Mouse (Mus musculus) embryonic facial prominence, embryonic 14.5 days (tissue): Measurements from ENCODE around the gene Mnd1. TPM values are rescaled to one million over a fixed set of nuclear protein-coding genes. Genes with fewer than 3 reads are reported as not detected.
A peak's percentile ranks its signal among the peaks of the same experiment; 100 is the strongest.

ENCODE experiments used
- ATAC-seq: fragments of 200-750 bp; cut with Nextera tagmentation; 2 replicates; pipeline ENCODE4 v1.8.0; 2017; ENCODE audit warnings: low read depth, moderate number of reproducible peaks, moderate TSS enrichment
- DNase-seq: peaks from one replicate; pipeline ENCODE4 v3.0.0-alpha.2; 2015; ENCODE audit warnings: low spot score
- H3K27ac ChIP-seq: fragments of 300-500 bp; sonication (generic); replicated peaks from 2 replicates; pipeline ENCODE4 v1.5.1; 2014; ENCODE audit warnings: low read depth, mild to moderate bottlenecking, low read length, moderate library complexity
- H3K27me3 ChIP-seq: fragments of 300-500 bp; sonication (generic); replicated peaks from 2 replicates; pipeline ENCODE4 v1.6.1; 2014; ENCODE audit warnings: low read length; ENCODE audit not compliant: control insufficient read depth, insufficient read depth
- H3K36me3 ChIP-seq: fragments of 300-500 bp; sonication (generic); 2 replicates; pipeline ENCODE4 v1.6.1; 2014; ENCODE audit warnings: low read length, mixed read lengths; ENCODE audit not compliant: control insufficient read depth, insufficient read depth
- H3K4me1 ChIP-seq: fragments of 300-500 bp; sonication (generic); 2 replicates; pipeline ENCODE4 v1.6.1; 2014; ENCODE audit warnings: antibody characterized with exemption, low read length; ENCODE audit not compliant: control insufficient read depth, insufficient read depth
- H3K4me2 ChIP-seq: fragments of 300-500 bp; sonication (generic); 2 replicates; pipeline ENCODE4 v1.6.1; 2014; ENCODE audit warnings: low read depth, mild to moderate bottlenecking, low read length, moderate library complexity, mixed read lengths
- H3K4me3 ChIP-seq: fragments of 300-500 bp; sonication (generic); 2 replicates; pipeline ENCODE4 v1.5.1; 2014; ENCODE audit warnings: low read depth, mild to moderate bottlenecking, low read length
- H3K9ac ChIP-seq: fragments of 300-500 bp; sonication (generic); 2 replicates; pipeline ENCODE4 v1.6.1; 2014; ENCODE audit warnings: low read depth, mild to moderate bottlenecking, low read length, moderate library complexity, mixed read lengths
- H3K9me3 ChIP-seq: fragments of 300-500 bp; sonication (generic); 2 replicates; pipeline ENCODE4 v1.6.1; 2016; ENCODE audit warnings: low read length; ENCODE audit not compliant: control insufficient read depth
- WGBS: fragments of 180-500 bp; shearing (Covaris S2); extraction: QIAGEN DNeasy Blood & Tissue Kit; methylation state at CpG from one replicate; pipeline ENCODE4 v1.1.7; 2014; 5-methylcytosine and 5-hydroxymethylcytosine counted together
- polyA plus RNA-seq: library from polyadenylated mRNA; unstranded; fragments of >200 nt; fragmentation: Nextera tagmentation; extraction: Ambion mirVana; gene quantifications from 2 replicates; pipeline ENCODE4 v1.2.1, GENCODE M21; 2014

Mnd1 gene
- polyA plus RNA-seq, 1 experiment from 2014 or later = 11.8 TPM

DNA sequence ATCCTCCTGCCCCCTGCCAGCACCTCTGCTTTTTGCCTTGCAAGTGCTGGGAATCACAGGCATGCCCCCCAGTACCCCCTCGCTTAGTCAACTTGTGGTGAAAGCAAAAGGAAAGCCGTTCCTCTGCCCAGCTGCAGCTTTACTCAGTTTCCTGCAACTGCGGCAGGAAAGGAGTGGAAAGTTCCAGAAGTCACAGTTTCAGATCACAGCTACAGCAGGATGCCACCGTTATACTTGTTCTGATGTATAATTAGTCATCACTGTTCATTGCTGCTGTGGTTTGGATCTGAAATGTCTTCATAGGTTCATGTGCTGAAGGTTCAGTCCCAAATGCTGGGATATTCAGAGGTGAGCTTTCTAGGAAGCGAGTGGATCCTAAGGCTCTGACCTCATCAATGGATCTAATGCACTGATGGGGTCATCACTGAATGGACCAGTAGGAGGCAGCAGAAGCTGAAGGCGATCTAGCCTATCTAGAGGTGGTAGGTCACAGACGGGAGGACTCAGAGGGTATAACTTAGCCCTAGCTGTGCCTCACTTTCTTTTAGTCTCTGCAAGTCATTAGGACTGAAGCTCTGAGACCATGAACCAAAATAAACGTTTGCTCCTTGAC, 13.9 kb upstream of the Mnd1 start:
- Histone ChIP-seq H3K27me3 (no peaks in the 10 kb centered on the region), H3K4me2 (no peak overlapping the region), H3K4me3 (no peak overlapping the region), H3K36me3 (peaks cover 38% of the 10 kb centered on the region), H3K4me1 (no peaks in the 10 kb centered on the region), H3K9ac (no peak overlapping the region), H3K9me3 (no peaks in the 10 kb centered on the region), H3K27ac (no peak overlapping the region)
- WGBS = 67% methylated on average over 8 of the region's 8 CpGs
- ATAC-seq (no peak), DNase-seq (no peak)

DNA sequence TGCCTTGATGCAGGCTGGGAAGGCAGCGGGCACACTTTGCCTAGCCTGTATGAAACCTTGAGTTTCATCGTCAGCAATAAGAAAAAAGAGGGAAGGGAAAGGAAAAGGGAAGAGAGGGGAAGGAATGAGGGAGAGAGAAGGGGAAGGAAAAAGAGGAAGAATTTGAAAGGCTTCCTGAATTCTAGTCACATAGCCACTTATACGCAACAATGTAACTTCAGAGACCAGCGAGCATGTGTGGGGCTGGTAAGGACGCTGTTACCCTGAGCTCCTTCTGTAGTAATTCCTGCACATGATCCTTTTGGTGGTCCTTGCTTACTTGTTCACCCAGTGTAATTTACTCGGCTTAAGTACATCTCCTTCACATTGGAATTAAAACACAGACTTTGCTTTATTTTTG, 13.4 kb upstream of the Mnd1 start:
- Histone ChIP-seq H3K4me2 (no peak overlapping the region), H3K27me3 (no peaks in the 10 kb centered on the region), H3K9me3 (no peaks in the 10 kb centered on the region), H3K4me3 (no peak overlapping the region), H3K36me3 (peaks cover 43% of the 10 kb centered on the region), H3K4me1 (no peaks in the 10 kb centered on the region), H3K9ac (no peak overlapping the region), H3K27ac (no peak overlapping the region)
- DNase-seq = no peak
- ATAC-seq = no peak
- 86% methylated on average over 6 of the region's 6 CpGs for WGBS

GRCm38 (mm10) chr3:84166073-84166472, 10.5 kb upstream of the Mnd1 start:
- Histone ChIP-seq H3K9me3 (no peaks in the 10 kb centered on the region), H3K27me3 (no peaks in the 10 kb centered on the region), H3K36me3 (peaks cover 36% of the 10 kb centered on the region), H3K9ac (no peak overlapping the region), H3K4me1 (no peaks in the 10 kb centered on the region), H3K4me3 (no peak overlapping the region), H3K27ac (no peak overlapping the region), H3K4me2 (no peak overlapping the region)
- ATAC-seq (no peak), DNase-seq (no peak)
- 93% methylated on average over 5 of the region's 5 CpGs for WGBS

DNA sequence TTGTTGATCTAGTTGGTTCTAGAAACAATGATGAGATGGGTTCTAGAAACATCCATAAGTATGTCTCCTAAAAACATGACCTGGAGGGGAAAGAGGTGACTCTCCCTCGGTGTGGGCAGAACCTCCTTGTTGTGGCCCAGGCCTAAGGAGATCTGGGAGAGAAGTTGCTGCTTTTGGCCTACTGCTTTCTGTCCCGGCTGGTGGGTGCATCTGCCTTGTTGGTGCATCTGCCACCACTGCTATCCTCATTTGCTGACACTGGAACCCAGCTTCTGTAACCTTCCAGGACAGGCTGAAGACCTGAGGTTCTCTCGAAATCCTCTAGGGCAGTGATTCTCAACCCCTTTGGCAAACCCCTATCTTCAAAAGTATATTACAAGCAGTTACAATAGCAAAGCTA, 9.8 kb upstream of the Mnd1 start:
- Histone ChIP-seq H3K27me3 (no peaks in the 10 kb centered on the region), H3K36me3 (peaks cover 35% of the 10 kb centered on the region), H3K27ac (no peak overlapping the region), H3K9me3 (no peaks in the 10 kb centered on the region), H3K4me1 (no peaks in the 10 kb centered on the region), H3K9ac (no peak overlapping the region), H3K4me3 (no peak overlapping the region), H3K4me2 (no peak overlapping the region)
- ATAC-seq (no peak), DNase-seq (no peak)
- 85% methylated on average over 3 of the region's 3 CpGs for WGBS

DNA sequence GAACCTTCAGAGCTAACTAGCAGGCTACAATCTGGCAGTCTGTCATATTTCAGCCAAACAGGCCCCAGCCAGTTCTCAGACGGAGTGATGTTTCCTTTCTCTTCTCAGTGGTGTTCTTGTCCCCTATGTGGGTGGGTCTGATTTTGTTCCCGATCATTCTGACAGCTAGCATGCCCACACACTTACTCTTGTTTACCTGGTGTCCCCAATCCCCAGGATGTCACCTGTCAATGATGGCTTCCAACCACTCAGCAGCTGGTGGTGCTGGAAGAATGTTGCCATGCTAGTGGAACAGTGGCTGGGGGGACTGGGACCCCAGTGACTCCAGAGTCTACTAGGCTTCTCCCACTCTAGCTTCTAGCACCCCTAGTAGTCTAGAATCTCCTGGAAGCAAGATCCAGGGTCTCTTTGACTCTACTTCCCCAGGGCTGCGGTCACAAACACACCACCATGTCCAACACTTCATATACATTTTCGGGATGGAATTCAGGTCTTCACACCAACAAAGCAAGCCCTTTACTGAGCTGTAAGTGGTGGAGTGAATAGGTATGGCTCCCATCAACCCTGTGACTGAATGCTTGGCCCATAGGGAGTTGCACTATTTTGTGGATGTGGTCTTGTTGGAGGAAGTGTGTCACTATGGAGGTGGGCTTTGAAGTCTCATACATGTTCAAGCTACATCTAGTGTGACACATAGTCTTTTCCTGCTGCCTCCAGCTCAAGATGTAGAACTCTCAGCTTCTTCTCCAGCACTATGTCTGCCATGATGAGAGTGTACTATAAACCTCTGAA, 2.2 kb upstream of the Mnd1 start:
- no peak for DNase-seq
- H3K4me2 ChIP-seq = no peak overlapping the region

GRCm38 (mm10) chr3:84157011-84157410, 1.4 kb upstream of the Mnd1 start:
- Histone ChIP-seq H3K4me3 (no peak overlapping the region), H3K9ac (no peak overlapping the region), H3K9me3 (no peaks in the 10 kb centered on the region), H3K4me2 (no peak overlapping the region), H3K27ac (no peak overlapping the region), H3K36me3 (0 out of 2 replicates have a peak, but pooled peaks cover 14% of the 10 kb centered on the region), H3K4me1 (0 out of 2 replicates have a peak, but pooled peaks cover 12% of the 10 kb centered on the region), H3K27me3 (no peaks in the 10 kb centered on the region)
- ATAC-seq = no peak
- DNase-seq = peak; percentile 59
- 28% methylated on average over 4 of the region's 4 CpGs for WGBS

More for the DNA sequence above, 2.2 kb upstream of the Mnd1 start:
- Histone ChIP-seq H3K4me3 (no peak overlapping the region), H3K4me1 (0 out of 2 replicates have a peak, but pooled peaks cover 12% of the 10 kb centered on the region), H3K36me3 (0 out of 2 replicates have a peak, but pooled peaks cover 14% of the 10 kb centered on the region), H3K27me3 (no peaks in the 10 kb centered on the region), H3K27ac (no peak overlapping the region), H3K9me3 (no peaks in the 10 kb centered on the region), H3K9ac (no peak overlapping the region)
- ATAC-seq = no peak
- WGBS = 77% methylated on average over 4 of the region's 4 CpGs

DNA sequence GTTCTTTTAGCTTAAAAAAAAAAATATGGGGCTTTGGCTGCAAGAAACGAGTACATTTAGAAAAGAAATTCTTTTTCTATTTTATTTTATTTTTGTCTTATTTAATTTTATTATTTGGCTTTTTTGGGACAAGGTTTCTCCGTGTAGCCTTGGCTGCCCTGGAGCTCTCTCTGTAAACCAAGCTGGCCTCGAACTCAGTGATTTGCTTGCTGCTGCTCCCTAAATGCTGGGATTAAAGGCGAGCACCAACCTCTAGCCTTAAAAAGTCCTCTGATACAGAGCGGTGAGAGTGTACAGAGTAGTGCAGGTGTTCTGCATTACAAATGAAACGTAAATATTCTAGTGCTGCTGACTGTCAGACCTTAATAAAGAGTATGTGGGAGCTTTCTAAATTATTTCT, 519 bp upstream of the Mnd1 start:
- peak overlapping the region; percentile 97 for H3K4me2 ChIP-seq
- ATAC-seq (no peak), DNase-seq (no peak)
- H3K9ac ChIP-seq = peak overlapping the region; percentile 78; the same call in 1 of the 2 replicates
- WGBS = 33% methylated on average over 6 of the region's 6 CpGs
- H3K36me3 ChIP-seq = 0 out of 2 replicates have a peak, but pooled peaks cover 14% of the 10 kb centered on the region
- peak overlapping the region; percentile 55; the same call in 1 of the 2 replicates for H3K27ac ChIP-seq
- H3K9me3 ChIP-seq = no peaks in the 10 kb centered on the region
- 0 out of 2 replicates have a peak, but pooled peaks cover 12% of the 10 kb centered on the region for H3K4me1 ChIP-seq
- H3K27me3 ChIP-seq = no peaks in the 10 kb centered on the region
- H3K4me3 ChIP-seq = peak overlapping the region; percentile 63

- WGBS = 1% methylated on average over 14 of the region's 27 CpGs
- Histone ChIP-seq H3K4me3 (peak overlapping the region; percentile 63), H3K4me1 (0 out of 2 replicates have a peak, but pooled peaks cover 12% of the 10 kb centered on the region), H3K27me3 (no peaks in the 10 kb centered on the region), H3K27ac (peak overlapping the region; percentile 77), H3K9me3 (no peaks in the 10 kb centered on the region), H3K4me2 (peak overlapping the region; percentile 97), H3K9ac (peak overlapping the region; percentile 78), H3K36me3 (0 out of 2 replicates have a peak, but pooled peaks cover 9% of the 10 kb centered on the region)
- peak; percentile 62 for DNase-seq
- ATAC-seq = no peak; the same call in 1 of the 2 replicates
Measured at GRCm38 (mm10) chr3:84155146-84155545, 440 bp downstream of the Mnd1 start.
